Mouse (Mus musculus): ENCODE measurements around the gene Isg20.

Gene Isg20

DNA sequence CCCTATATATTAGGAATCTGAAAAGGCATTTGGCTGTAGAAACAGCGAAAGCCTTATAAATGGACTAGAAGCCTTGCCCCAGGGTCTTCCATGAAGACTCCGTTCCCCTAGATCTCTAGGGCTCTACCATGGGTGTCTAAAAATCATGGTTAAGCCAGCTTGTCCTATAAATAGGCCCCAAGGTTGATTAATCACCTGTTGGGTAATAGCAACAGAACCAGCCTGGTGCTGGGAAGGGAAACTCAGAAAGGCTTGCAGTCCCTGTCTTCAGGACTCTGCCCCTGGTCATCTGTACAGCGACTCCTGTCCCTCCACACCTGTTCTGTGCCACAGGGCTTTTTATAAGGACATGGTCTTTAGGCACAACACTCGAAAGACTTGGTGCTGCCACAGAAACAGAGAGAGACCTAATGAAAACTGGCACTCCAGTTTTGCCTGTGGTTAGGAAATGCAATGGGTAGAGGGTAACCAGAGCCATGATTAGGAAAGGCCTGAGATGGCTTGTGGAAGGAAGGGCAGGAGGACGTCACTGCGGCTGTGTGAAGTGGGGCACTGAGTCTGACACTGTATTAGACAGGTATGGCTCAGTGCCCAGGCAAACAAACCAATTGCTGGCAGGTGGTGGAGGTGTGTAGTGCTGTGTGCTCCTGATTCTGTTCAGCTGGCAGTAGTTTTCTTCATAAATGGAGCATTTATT, 9.9 kb upstream of the Isg20 start:
- no peak for DNase-seq (ENCODE audit: extremely low read depth, insufficient read length, low spot score)

DNA sequence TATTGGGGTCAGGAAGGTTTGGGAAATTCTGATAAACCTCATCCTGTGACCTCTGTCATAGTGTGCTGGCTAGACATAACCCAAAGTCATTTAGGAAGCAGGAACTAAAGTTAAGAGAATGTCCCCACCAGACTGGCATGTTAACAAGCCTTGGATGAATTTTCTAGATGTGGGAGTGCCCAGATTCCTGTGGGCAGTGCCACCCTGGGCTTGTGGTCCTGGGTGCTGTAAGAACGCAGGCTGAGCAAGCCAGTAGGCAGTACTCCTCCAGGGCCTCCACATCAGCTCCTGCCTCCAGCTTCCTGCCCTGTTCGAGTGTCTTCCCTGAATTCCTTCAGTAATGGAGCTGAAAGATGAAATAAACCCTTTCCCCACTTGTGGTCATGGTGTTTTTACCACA, 9.0 kb upstream of the Isg20 start:
- peak; percentile 56 for DNase-seq (ENCODE audit: extremely low read depth, insufficient read length, low spot score)

DNA sequence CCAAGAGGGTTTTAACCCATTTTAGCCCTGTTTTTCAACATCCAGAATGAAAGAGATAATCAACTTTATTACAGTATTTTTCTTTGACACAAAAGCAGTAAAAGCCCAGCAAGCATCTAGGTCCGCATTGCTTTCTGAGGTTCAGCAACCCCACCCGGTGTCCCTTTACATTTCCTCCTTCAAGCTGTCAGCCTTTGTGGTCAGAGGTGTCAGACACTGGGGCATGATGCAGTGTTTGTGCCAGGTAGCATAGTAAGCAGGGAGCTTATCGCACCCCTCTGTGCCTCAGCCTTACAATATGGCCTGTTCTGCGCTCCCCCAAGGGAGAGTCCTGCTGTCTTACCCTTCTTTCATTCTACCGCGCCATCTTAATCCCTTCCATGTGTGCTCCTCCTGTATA, 4.2 kb upstream of the Isg20 start:
- no peak for DNase-seq (ENCODE audit: extremely low read depth, insufficient read length, low spot score)

- no peak for DNase-seq (ENCODE audit: extremely low read depth, insufficient read length, low spot score)
These were observed 2.7 kb upstream of the Isg20 start for GRCm38 (mm10) chr7:78910336-78911098.

DNA sequence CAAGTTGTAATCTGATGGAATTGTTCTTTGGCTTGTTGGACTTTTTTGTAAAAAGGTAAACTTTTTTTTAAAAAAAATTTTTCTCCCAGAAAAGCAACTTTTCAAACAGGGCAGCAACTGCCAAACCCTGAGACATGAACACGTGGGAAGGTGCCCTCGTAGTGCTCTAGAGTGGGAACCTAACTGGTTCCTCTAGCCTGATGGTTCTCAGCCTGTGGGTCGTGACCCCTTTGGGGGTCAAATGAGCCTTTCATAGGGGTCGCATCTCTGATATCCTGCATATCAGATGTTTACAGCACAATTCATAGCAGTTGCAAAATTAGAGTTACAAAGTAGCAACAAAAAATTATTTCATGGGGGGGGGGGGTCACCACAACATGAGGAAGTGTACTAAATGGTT, 2.0 kb upstream of the Isg20 start:
- no peak for DNase-seq (ENCODE audit: extremely low read depth, insufficient read length, low spot score)

DNA sequence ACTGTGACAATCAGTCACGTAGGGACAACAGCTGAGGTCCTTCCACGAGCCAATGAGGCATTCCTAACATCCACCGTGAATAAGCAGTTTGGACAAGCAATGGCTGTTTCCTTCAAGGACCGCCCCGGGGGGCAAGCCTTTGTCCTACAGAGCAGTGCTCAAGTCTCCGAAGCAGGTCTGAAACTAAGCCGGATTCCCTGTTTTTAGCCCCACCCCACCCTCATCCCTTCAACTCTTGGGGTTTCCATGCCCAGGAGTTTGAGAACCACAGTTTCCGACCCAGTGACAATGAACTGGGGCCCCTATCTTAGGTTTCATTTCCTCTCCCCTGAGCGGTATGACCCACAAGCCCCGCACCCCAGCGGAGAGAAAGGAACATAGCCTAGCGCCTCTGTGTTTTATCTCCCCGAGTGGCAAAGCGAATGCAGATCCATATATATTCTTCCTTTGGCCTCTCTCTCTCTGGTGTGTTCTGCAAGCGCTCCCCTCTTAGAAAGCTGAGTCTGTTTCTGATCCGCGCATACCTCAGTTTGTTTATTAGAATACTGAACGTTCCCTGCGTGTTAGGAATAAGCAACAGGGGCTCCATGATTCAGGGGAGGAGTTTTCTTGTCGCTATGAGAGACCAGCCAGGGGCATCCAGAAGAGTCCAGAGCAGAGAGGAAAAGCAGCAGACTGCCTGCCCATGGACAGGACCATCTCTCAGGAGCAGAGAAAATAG, 811 bp upstream of the Isg20 start:
- no peak for DNase-seq (ENCODE audit: extremely low read depth, insufficient read length, low spot score)

- DNase-seq (ENCODE audit: extremely low read depth, insufficient read length, low spot score), result peak; percentile 84
These were observed 673 bp downstream of the Isg20 start for GRCm38 (mm10) chr7:78913649-78914544.

DNA sequence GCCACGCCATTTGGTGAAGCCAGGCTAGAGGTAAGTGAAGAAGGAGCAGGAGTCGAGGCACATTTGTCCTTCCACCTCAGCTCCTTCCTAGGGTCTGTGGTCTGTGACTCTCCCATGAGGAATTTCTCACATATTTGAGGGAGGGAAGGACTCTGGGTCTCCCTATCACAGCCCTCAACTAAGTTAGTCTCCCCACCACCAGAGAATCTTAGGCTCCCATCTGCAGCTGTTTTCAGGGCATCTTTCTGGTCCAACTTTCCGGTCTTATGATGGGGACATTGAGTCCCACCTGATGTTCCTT, 1.3 kb downstream of the Isg20 start:
- no peak for DNase-seq (ENCODE audit: extremely low read depth, insufficient read length, low spot score)

DNA sequence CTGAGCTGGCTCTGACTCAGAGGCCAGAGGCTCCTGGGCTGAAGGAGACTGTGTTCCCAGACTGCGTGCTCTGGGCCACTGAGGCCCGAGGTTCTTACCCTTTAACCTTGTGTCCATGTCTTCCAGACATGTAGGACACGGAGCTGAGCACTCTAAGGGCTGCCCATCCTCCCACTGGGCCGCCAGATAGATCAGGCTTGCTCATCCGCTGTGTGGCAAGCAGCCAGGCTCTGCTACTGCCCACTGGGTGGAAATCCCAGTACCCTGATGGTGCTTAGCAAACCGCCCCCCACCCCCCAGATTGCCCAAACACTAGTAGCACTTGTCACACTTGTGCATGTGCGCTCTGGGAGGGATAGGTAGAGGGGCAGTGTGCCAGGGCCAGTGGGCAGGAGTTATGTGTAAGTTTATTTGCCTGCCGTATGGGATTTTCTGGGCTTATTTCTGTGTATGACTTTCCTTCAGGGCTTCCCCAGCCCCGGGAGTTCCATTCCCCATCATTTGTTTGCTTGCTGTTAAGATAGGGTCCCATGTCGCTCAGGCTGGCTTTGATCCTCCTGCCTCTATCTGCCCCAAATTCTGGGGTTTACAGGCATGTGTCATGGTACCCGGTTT, 1.8 kb downstream of the Isg20 start:
- peak; percentile 78 for DNase-seq (ENCODE audit: extremely low read depth, insufficient read length, low spot score)

DNA sequence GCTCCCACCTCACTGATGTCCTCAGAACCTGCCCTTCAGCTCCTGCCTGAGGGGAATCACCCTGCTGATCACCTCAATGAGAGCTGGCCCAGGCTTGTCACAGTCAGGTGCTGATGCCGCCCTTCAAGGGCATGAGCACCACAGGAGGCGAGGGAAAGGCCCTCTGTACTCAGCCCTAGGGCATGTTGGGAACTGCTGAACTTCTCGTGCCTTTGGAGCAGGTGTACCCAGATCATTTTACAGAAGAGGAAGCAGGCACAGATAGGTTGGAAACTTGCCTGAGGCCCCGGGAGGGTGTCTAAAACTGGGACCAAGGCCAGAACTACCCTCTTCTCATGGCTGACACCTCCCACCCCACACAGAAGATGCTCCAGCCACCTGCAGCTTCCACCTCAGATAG, 5.5 kb downstream of the Isg20 start:
- DNase-seq (ENCODE audit: extremely low read depth, insufficient read length, low spot score), result no peak

DNA sequence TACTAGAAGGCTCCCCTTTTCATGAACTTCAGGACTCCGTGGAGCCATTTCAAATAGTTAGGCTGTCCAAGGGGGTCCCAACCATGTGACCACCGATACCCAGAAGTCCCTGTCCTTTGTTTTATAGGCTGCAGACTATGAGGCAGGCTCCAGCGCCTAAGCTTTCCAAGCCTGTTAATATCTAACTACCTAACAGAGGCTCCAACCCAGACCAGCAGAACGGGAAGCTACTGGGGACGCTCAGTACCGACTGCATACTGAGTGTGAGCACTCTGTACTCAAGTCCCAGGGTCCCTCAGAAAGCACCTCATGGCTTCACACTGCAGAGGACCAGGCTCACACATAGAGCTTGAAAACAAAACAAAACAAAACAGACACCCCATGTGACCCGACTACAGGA, 9.3 kb downstream of the Isg20 start:
- no peak for DNase-seq (ENCODE audit: extremely low read depth, insufficient read length, low spot score)

DNA sequence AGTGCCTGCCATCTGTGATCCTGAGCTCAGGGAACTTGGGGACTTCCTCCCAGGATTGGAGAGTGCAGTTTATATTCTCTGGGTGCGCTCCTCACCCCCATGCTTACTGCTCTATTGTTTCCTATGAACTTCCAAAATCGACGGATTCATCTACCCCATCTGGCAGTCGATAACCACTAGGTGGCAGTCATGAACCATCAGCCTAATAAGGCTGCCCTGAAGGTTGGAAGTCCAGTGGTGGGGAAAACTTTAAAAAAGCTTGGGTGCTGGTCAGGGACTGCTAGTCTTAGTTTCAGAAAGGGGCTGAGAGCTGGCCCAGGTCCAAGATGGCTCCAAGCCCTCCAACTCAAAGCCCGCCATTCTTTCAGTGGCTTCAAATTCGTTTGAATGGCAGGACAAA, 11.1 kb downstream of the Isg20 start:
- peak; percentile 45 for DNase-seq (ENCODE audit: extremely low read depth, insufficient read length, low spot score)

- DNase-seq (ENCODE audit: extremely low read depth, insufficient read length, low spot score), result peak; percentile 63
These were observed 11.6 kb downstream of the Isg20 start for GRCm38 (mm10) chr7:78924796-78925195.

- DNase-seq (ENCODE audit: extremely low read depth, insufficient read length, low spot score), result peak; percentile 82
These were observed 12.5 kb downstream of the Isg20 start for GRCm38 (mm10) chr7:78925680-78926079.

DNA sequence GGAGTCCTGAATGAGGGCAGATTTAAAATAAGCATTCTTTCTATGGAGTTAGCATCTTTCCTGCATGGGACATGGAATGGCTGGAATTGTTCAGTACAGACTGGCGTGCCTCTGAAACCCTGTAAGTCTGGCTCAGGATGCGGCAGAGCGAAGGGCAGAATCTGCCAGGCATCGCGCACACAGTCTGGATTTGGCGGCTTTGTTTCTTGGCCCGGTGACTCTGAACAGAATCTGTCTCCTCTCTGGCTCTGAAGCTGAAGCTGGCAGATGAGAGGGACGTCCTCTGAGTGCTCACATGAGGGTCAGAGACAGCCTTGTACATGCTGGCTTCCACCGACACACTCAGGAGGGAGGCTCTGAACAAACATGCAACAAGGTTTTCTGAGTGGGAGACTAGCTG, 12.9 kb downstream of the Isg20 start:
- DNase-seq (ENCODE audit: extremely low read depth, insufficient read length, low spot score), result peak; percentile 40

- no peak for DNase-seq (ENCODE audit: extremely low read depth, insufficient read length, low spot score)
These were observed 14.0 kb downstream of the Isg20 start for GRCm38 (mm10) chr7:78927266-78927665.

GRCm38 (mm10) chr7:78938957-78939602, 25.9 kb downstream of the Isg20 start:
- DNase-seq (ENCODE audit: extremely low read depth, insufficient read length, low spot score), result peak; percentile 90

- DNase-seq (ENCODE audit: extremely low read depth, insufficient read length, low spot score), result no peak
These were observed 27.7 kb downstream of the Isg20 start for GRCm38 (mm10) chr7:78940971-78941370.

DNA sequence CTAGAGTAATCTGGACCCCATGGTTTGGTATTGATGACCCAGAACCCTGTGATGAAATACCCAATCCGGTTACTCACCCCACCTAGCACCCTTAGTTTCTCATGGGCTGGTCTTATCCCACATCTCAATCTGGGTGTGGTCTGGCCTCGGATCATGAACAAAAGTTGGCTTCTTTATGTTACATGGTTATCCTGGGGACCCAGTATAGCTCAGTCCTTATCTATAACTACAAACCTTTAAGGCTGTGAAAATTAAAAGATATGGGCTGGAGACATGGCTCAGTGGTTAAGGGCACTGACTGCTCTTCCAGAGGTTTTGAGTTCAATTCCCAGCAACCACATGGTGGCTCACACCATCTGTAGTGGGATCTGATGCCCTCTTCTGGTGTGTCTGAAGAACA, 29.3 kb downstream of the Isg20 start:
- no peak for DNase-seq (ENCODE audit: extremely low read depth, insufficient read length, low spot score)

All from 3134 (cell line).